Mouse (Mus musculus) stomach, postnatal 0 days (tissue): ENCODE results near the gene Zfp978. TPM values are rescaled to one million over a fixed set of nuclear protein-coding genes. Genes with fewer than 3 reads are reported as not detected.
"Not testable (repeated sequence)": the region's sequence is repeated elsewhere in the genome, so short reads cannot be mapped to it uniquely, and the experiment has no call there.

Experiments used
- ATAC-seq: fragments of 200-750 bp; cut with Nextera tagmentation; 2 replicates; pipeline ENCODE4 v1.8.0; 2017; ENCODE audit not compliant: low FRiP score, low TSS enrichment
- DNase-seq: peaks from one replicate; pipeline ENCODE4 v3.0.0-alpha.2; 2016; ENCODE audit warnings: low spot score
- H3K27ac ChIP-seq: fragments of 300-500 bp; sonication (generic); replicated peaks from 2 replicates; pipeline ENCODE4 v1.5.1; 2014; ENCODE audit warnings: mild to moderate bottlenecking, control low read depth
- H3K27me3 ChIP-seq: fragments of 300-500 bp; sonication (generic); 2 replicates; pipeline ENCODE4 v1.6.1; 2014; ENCODE audit warnings: low read length; ENCODE audit not compliant: control insufficient read depth, insufficient read depth
- H3K36me3 ChIP-seq: fragments of 300-500 bp; sonication (generic); 2 replicates; pipeline ENCODE4 v1.6.1; 2014; ENCODE audit warnings: low read length, mixed read lengths; ENCODE audit not compliant: control insufficient read depth, insufficient read depth
- H3K4me1 ChIP-seq: fragments of 300-500 bp; sonication (generic); replicated peaks from 2 replicates; pipeline ENCODE4 v1.6.1; 2014; ENCODE audit warnings: antibody characterized with exemption; ENCODE audit not compliant: control insufficient read depth, insufficient read depth
- H3K4me2 ChIP-seq: fragments of 300-500 bp; sonication (generic); replicated peaks from 2 replicates; pipeline ENCODE4 v1.6.1; 2014; ENCODE audit warnings: low read depth, mild to moderate bottlenecking, control low read depth, moderate library complexity
- H3K4me3 ChIP-seq: fragments of 300-500 bp; sonication (generic); 2 replicates; pipeline ENCODE4 v1.5.1; 2014; ENCODE audit warnings: low read depth, low read length, control low read depth
- H3K9ac ChIP-seq: fragments of 300-500 bp; sonication (generic); 2 replicates; pipeline ENCODE4 v1.6.1; 2014; ENCODE audit warnings: mild to moderate bottlenecking, low read length, control low read depth, mixed read lengths
- H3K9me3 ChIP-seq: fragments of 300-500 bp; sonication (generic); 2 replicates; pipeline ENCODE4 v1.6.1; 2016; ENCODE audit warnings: low read length; ENCODE audit not compliant: control insufficient read depth
- CTCF ChIP-seq: IDR thresholded peaks from 2 replicates; pipeline ENCODE4 v1.5.1; 2016; ENCODE audit warnings: antibody characterized with exemption, low read depth, mild to moderate bottlenecking, moderate library complexity
- EP300 ChIP-seq: optimal IDR thresholded peaks from 2 replicates; pipeline ENCODE3; 2016; ENCODE audit warnings: antibody characterized with exemption
- WGBS: fragments of 180-500 bp; shearing (Covaris S2); extraction: QIAGEN DNeasy Blood & Tissue Kit; methylation state at CpG from one replicate; pipeline ENCODE4 v1.1.7; 2014; 5-methylcytosine and 5-hydroxymethylcytosine counted together
- polyA plus RNA-seq: library from polyadenylated mRNA; unstranded; fragments of >200 nt; fragmentation: Nextera tagmentation; extraction: Ambion mirVana; gene quantifications from 2 replicates; pipeline ENCODE4 v1.2.1, GENCODE M21; 2015

The Zfp978 gene
- polyA plus RNA-seq, 1 experiment from 2014 or later, result not detected

DNA sequence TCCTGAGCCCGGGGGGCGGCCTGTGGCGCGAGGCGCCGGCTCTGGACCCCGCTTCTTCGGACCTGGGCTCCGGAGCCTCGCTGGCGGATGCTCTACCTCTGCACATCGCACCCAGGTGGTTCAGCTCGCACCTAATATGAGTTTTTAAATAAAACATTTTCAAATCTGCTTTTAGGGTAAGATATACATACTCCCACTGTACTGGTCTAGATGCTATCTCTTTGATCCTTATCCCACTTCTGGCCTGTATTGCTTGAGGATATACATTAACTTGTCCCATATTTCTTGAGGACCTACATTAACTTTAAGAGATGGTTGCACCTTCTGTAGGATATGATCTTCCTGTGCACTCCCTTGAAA is 46.3 kb downstream of the Zfp978 start:
- H3K27ac ChIP-seq, result no peak overlapping the region

GRCm38 (mm10) chr4:147416365-147416764 is 55.3 kb downstream of the Zfp978 start:
- H3K4me2 ChIP-seq, H3K4me3 ChIP-seq, H3K27ac ChIP-seq, H3K27me3 ChIP-seq, DNase-seq, H3K4me1 ChIP-seq, H3K9ac ChIP-seq, H3K36me3 ChIP-seq: not testable (repeated sequence)
- H3K9me3 ChIP-seq, result peaks cover 13% of the 10 kb centered on the region
- WGBS, result 80% methylated on average over 1 of the region's 1 CpGs
- peak; percentile 45 for ATAC-seq

More for the DNA sequence above, 46.3 kb downstream of the Zfp978 start:
- Histone ChIP-seq H3K9me3 (peaks cover 6% of the 10 kb centered on the region; the same call in 1 of the 2 replicates), H3K9ac (peak overlapping the region; percentile 53), H3K27me3 (no peaks in the 10 kb centered on the region), H3K4me1 (no peaks in the 10 kb centered on the region), H3K36me3 (no peaks in the 10 kb centered on the region), H3K4me2 (peak overlapping the region; percentile 61), H3K4me3 (peak overlapping the region; percentile 42)
- DNase-seq, result no peak
- TF ChIP-seq EP300, result no peak
- TF ChIP-seq CTCF, result no peak
- 3% methylated on average over 10 of the region's 13 CpGs for WGBS
- no peak for ATAC-seq

DNA sequence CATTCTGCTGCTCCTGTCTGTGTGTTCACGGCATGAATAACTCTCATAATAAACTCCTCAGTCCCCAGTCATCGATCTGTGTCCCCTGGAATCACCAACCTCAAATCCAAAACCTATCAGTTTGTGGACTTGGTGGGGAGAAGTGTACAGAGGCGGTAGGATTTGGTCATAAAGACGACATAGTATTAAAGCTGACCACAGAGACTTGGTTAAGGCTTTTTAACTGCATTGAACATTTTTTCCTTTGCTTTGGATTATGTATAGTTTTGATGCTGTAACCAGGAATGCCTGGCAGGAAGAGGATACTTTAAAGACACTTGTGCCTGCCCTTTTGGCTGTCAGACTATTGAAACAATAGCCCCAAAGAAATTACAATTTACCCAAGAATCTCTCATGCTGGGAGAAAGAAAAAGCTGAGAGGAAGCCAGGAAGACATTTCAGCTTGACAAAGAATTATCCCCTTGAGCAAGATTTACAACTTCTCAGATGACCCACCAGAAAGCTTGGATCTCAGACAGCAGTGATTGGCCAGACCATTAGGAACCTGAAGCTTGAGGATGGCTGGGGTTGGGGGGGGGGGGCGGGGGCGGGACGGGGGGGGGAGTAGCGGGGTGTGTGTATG is 56.2 kb downstream of the Zfp978 start:
- Histone ChIP-seq H3K4me2 (no peak overlapping the region), H3K27ac (no peak overlapping the region), H3K4me3 (no peak overlapping the region), H3K36me3 (no peaks in the 10 kb centered on the region), H3K27me3 (no peaks in the 10 kb centered on the region), H3K9me3 (peaks cover 18% of the 10 kb centered on the region), H3K9ac (no peak overlapping the region), H3K4me1 (no peaks in the 10 kb centered on the region)
- peak; percentile 36; the same call in 1 of the 2 replicates for ATAC-seq
- TF ChIP-seq EP300, result no peak
- TF ChIP-seq CTCF, result no peak
- DNase-seq, result no peak
- WGBS, result 60% methylated on average over 8 of the region's 8 CpGs

- Histone ChIP-seq H3K4me2 (no peak overlapping the region), H3K36me3 (no peaks in the 10 kb centered on the region), H3K27ac (no peak overlapping the region), H3K9ac (no peak overlapping the region), H3K27me3 (no peaks in the 10 kb centered on the region), H3K4me3 (no peak overlapping the region), H3K4me1 (no peaks in the 10 kb centered on the region), H3K9me3 (peaks cover 18% of the 10 kb centered on the region)
- WGBS, result 63% methylated on average over 10 of the region's 10 CpGs
- ATAC-seq (no peak), DNase-seq (no peak)
- no peak for TF ChIP-seq CTCF
- TF ChIP-seq EP300, result no peak
Observed at GRCm38 (mm10) chr4:147417921-147418320, 56.8 kb downstream of the Zfp978 start.

- H3K4me3 ChIP-seq, H3K27me3 ChIP-seq, ATAC-seq, H3K9ac ChIP-seq, H3K4me2 ChIP-seq, H3K27ac ChIP-seq, DNase-seq, H3K4me1 ChIP-seq, H3K36me3 ChIP-seq: not testable (repeated sequence)
- H3K9me3 ChIP-seq, result peaks cover 18% of the 10 kb centered on the region
- WGBS, result 60% methylated on average over 7 of the region's 7 CpGs
Observed at GRCm38 (mm10) chr4:147418333-147418732, 57.2 kb downstream of the Zfp978 start.

DNA sequence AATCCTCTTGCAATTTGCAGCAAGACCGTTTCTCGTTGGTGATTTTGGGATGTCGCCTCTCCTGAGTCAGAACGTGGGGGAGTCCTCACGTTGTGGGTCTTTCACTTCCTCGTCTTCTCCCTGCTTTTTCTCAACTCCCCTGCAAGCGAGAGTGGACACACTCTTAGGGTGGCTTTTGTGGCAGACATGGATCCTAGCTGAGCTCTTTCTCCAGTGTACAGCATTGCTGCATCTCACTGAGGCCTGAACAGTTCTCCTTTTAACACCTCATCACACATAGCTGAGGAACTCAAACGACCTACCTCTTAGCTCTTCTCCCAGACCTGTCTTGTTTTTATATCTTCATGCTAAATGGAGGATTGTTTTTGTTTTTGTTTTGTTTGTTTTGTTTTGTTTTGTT is 58.1 kb downstream of the Zfp978 start:
- H3K4me1 ChIP-seq, DNase-seq, H3K36me3 ChIP-seq, ATAC-seq, H3K4me3 ChIP-seq, H3K27ac ChIP-seq, H3K4me2 ChIP-seq, H3K27me3 ChIP-seq, H3K9ac ChIP-seq: not testable (repeated sequence)
- H3K9me3 ChIP-seq, result peaks cover 23% of the 10 kb centered on the region
- 79% methylated on average over 8 of the region's 8 CpGs for WGBS

DNA sequence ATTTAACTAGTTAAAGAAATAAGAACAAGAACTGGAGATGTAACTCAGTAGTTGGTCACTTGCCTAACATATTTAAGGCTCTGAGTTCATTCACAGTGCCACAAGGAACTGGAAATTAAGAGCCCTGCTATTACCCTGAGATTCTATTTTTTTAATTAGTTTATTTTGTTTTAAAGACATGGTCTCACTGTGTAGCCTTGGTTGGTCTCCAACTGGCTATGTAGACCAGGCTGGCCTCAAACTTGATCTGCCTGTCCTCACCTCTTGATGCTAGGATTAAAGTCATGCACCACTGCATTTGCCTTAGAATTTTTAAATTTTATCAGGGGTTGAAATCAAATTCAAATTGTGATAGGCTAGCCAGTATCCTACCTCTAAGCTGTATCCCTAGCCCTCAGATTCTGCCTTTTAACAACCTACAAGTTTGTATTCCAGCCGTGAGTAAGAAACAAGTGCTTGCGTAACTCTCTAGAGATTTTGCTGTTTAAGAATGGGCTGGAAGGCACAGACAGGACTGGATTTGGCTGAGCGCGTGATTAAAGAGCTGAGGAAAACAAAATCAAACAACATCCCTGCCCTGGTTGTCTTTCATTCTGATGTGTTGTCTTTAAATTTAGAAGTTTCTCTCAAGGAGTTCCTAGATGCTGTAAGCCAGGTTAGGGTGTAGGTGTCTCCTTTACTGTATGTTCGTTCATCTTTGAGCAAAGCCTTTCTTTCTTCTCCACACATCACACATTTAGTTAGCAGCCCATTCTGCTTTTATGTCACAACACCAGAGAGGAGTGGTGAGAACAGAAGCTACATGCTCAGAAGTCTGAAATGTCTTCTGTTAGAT is 58.9 kb downstream of the Zfp978 start:
- 81% methylated on average over 5 of the region's 5 CpGs for WGBS
- not testable (repeated sequence) for H3K27me3 ChIP-seq, DNase-seq, H3K4me3 ChIP-seq, H3K4me2 ChIP-seq, H3K4me1 ChIP-seq, H3K27ac ChIP-seq, H3K36me3 ChIP-seq, H3K9ac ChIP-seq
- peak; percentile 6; the same call in 1 of the 2 replicates for ATAC-seq
- H3K9me3 ChIP-seq, result peaks cover 23% of the 10 kb centered on the region
